In genomic region chr14:119027675-119028253, GRCm38 (mm10) we compare ENCODE assay signal across 18 mouse cellular contexts.
DNase-seq lines count a peak whose midpoint lies in the region; ATAC-seq and TF ChIP-seq lines count a peak whose summit lies in the region.
"Had no signal": no experiment of that assay in that cellular context is flagged by ENCODE, and none has a peak within 500 bp of the region (broad histone marks: within the 10 kb centered on the region; RNA-seq: fewer than 3 reads in every experiment).

No protein-coding gene starts in this region.

- H3K9ac ChIP-seq in forebrain, embryonic 13.5 days = no peak overlapping the region
- H3K9ac ChIP-seq: embryonic facial prominence, embryonic 13.5 days; forebrain, embryonic 12.5 days; heart, embryonic 13.5 days; hindbrain, embryonic 13.5 days; intestine, embryonic 15.5 days had no signal

- no peaks in the 10 kb centered on the region for H3K9me3 ChIP-seq in forebrain, embryonic 13.5 days (replicated peaks)
- H3K9me3 ChIP-seq: embryonic facial prominence, embryonic 10.5 days; embryonic facial prominence, embryonic 13.5 days; forebrain, embryonic 12.5 days; heart, embryonic 10.5 days; heart, embryonic 13.5 days; hindbrain, embryonic 13.5 days; intestine, embryonic 15.5 days had no signal

- H3K27me3 ChIP-seq in C2C12 (ENCODE audit: control insufficient read depth, insufficient read depth, insufficient read length) (no peaks in the 10 kb centered on the region), Patski (no peaks in the 10 kb centered on the region)
- no peaks in the 10 kb centered on the region for H3K27me3 ChIP-seq in forebrain, embryonic 13.5 days
- H3K27me3 ChIP-seq in kidney, adult 2 months (replicated peaks; ENCODE audit: control insufficient read depth, insufficient read depth, low read length) = no peaks in the 10 kb centered on the region; the same call in 1 of the 2 replicates
- H3K27me3 ChIP-seq: embryonic facial prominence, embryonic 13.5 days; forebrain, embryonic 12.5 days; heart, embryonic 13.5 days; hindbrain, embryonic 13.5 days; intestine, embryonic 15.5 days had no signal

- H3K27ac ChIP-seq in forebrain, embryonic 13.5 days = no peak overlapping the region
- no peak overlapping the region for H3K27ac ChIP-seq in kidney, adult 2 months (ENCODE audit: insufficient read depth, low read depth, low read length)
- H3K27ac ChIP-seq: embryonic facial prominence, embryonic 10.5 days; embryonic facial prominence, embryonic 13.5 days; forebrain, embryonic 12.5 days; heart, adult 2 months; heart, embryonic 10.5 days; heart, embryonic 13.5 days; hindbrain, embryonic 13.5 days; intestine, embryonic 15.5 days had no signal

- no peak overlapping the region for H3K4me2 ChIP-seq in forebrain, embryonic 13.5 days
- H3K4me2 ChIP-seq: embryonic facial prominence, embryonic 13.5 days; forebrain, embryonic 12.5 days; heart, embryonic 13.5 days; hindbrain, embryonic 13.5 days; intestine, embryonic 15.5 days had no signal

- H3ac ChIP-seq in C2C12 (ENCODE audit: control insufficient read depth, insufficient read length, low read depth) = no peak overlapping the region

- no peak for TF ChIP-seq POLR2A in kidney, adult 2 months (IDR thresholded peaks at IDR 0.05; ENCODE audit: low read depth, low read length)

- in situ Hi-C loops in Patski (cut with MboI; ENCODE audit: low pct_unique_long_range_greater_than_20kb) = no loop called here

- whole genome bisulfite sequencing in forebrain, embryonic 13.5 days = 54% methylated on average over 2 of the region's 2 CpGs
- WGBS in kidney, adult 2 months = 43% methylated on average over 2 of the region's 2 CpGs

- H3K79me2 ChIP-seq in C2C12 (ENCODE audit: control insufficient read depth, insufficient read depth) = no peaks in the 10 kb centered on the region

- intact Hi-C loops in heart, postnatal 14 days (cut with DNase I) = loop anchor here (1.0 to 5.0 kb wide), 3 partner anchors 41 to 205 kb away; no protein-coding TSS in a partner anchor

- H3K36me3 ChIP-seq in C2C12 (ENCODE audit: control insufficient read depth, insufficient read depth) = peaks cover 24% of the 10 kb centered on the region
- peaks cover 26% of the 10 kb centered on the region for H3K36me3 ChIP-seq in forebrain, embryonic 13.5 days (ENCODE audit: poor library complexity, severe bottlenecking)
- no peaks in the 10 kb centered on the region for H3K36me3 ChIP-seq in kidney, adult 2 months (ENCODE audit: control insufficient read depth, insufficient read depth, low read length)

- POLR2A ChIA-PET in Patski (lab: Charles Lee) = interaction anchor here (0.5 to 0.7 kb wide), 2 partner anchors 10 to 14 kb away, joined by 3 read pairs; no protein-coding TSS in a partner anchor

- ATAC-seq in Patski = peak; percentile 95
- ATAC-seq in forebrain, embryonic 13.5 days = no peak

- H3K79me3 ChIP-seq in C2C12 (ENCODE audit: low read depth) = no peaks in the 10 kb centered on the region

- no peak overlapping the region for H3K4me3 ChIP-seq in C2C12 (ENCODE audit: insufficient read depth, poor library complexity, severe bottlenecking)
- no peak overlapping the region for H3K4me3 ChIP-seq in forebrain, embryonic 13.5 days
- no peak overlapping the region for H3K4me3 ChIP-seq in kidney, adult 2 months (ENCODE audit: insufficient read depth, low read depth, low read length)
- H3K4me3 ChIP-seq: embryonic facial prominence, embryonic 10.5 days; embryonic facial prominence, embryonic 13.5 days; erythroblast, embryonic 14.5 days; forebrain, embryonic 12.5 days; heart, adult 2 months; heart, embryonic 10.5 days; heart, embryonic 13.5 days; hindbrain, embryonic 13.5 days; intestine, embryonic 15.5 days had no signal

- DNase-seq in heart, adult 11 months = peak; percentile 61
- no peak for DNase-seq in heart, postnatal 14 days
- DNase-seq in 3T3-L1 (ENCODE audit: low read depth, low spot score) (peak; percentile 90), Patski (ENCODE audit: low read depth, low spot score) (no peak)
- DNase-seq in kidney, adult 2 months = no peak
- DNase-seq in left cerebral cortex, adult 11 months (ENCODE audit: low spot score) = no peak
- DNase-seq: gastrocnemius, postnatal 25 days had no signal

- TF ChIP-seq CTCF in C2C12 (IDR thresholded peaks at IDR 0.05; ENCODE audit: control insufficient read depth, insufficient read depth, insufficient read length) (no peak), Patski (IDR thresholded peaks at IDR 0.05) (no peak)
- TF ChIP-seq CTCF in kidney, adult 2 months (conservative IDR thresholded peaks at IDR 0.05; ENCODE audit: insufficient read depth, insufficient read length, low read depth, low read length) = no peak

- CTCF ChIA-PET in Patski (lab: Charles Lee) = interaction anchor here (1.2 to 3.3 kb wide), 5 partner anchors 12 to 40 kb away, joined by 3 to 25 read pairs (median 17); no protein-coding TSS in a partner anchor

- H3K4me1 ChIP-seq in forebrain, embryonic 13.5 days = no peaks in the 10 kb centered on the region
- no peaks in the 10 kb centered on the region for H3K4me1 ChIP-seq in kidney, adult 2 months (ENCODE audit: control insufficient read depth, insufficient read depth, low read length)
- H3K4me1 ChIP-seq: embryonic facial prominence, embryonic 10.5 days; embryonic facial prominence, embryonic 13.5 days; forebrain, embryonic 12.5 days; heart, embryonic 10.5 days; heart, embryonic 13.5 days; hindbrain, embryonic 13.5 days; intestine, embryonic 15.5 days had no signal

TF ChIP-seq in C2C12, 6 proteins besides CTCF, POLR2A, EP300 and RAD21:
- TF ChIP-seq MAX (IDR thresholded peaks at IDR 0.05) = no peak
- TF ChIP-seq FOSL1 (IDR thresholded peaks at IDR 0.05; ENCODE audit: insufficient read depth, low read length, poor library complexity, severe bottlenecking) = peak; percentile 55

Comparison
In these comparisons a context has a peak if more than half of its experiments do, and no peak if none do; other contexts are left out.
1. DNase-seq: peak in heart, adult 11 months (single experiment) and 3T3-L1 (single experiment); none in heart, postnatal 14 days (0 of 2), Patski (single experiment), kidney, adult 2 months (single experiment) and left cerebral cortex, adult 11 months (single experiment).